Mouse (Mus musculus) ES-Bruce4 (cell line): ENCODE data around the gene Prune1. TPM values are rescaled to one million over a fixed set of nuclear protein-coding genes. Genes with fewer than 3 reads are reported as not detected.
A peak's percentile ranks its signal among the peaks of the same experiment; 100 is the strongest.

Source experiments
- H3K27ac ChIP-seq: 2 replicates; pipeline ENCODE4 v1.5.1; 2012; ENCODE audit warnings: low read length, inconsistent platforms; ENCODE audit not compliant: insufficient read depth
- H3K27me3 ChIP-seq: 2 replicates; pipeline ENCODE4 v1.6.1; 2012; ENCODE audit warnings: mild to moderate bottlenecking, low read length, inconsistent platforms; ENCODE audit not compliant: control insufficient read depth, poor library complexity, insufficient read depth, severe bottlenecking
- H3K36me3 ChIP-seq: 2 replicates; pipeline ENCODE4 v1.6.1; 2012; ENCODE audit warnings: inconsistent platforms, mild to moderate bottlenecking, low read length, moderate library complexity; ENCODE audit not compliant: control insufficient read depth, poor library complexity, insufficient read depth, severe bottlenecking
- H3K4me1 ChIP-seq: one replicate; pipeline ENCODE4 v1.8.1; 2011; ENCODE audit warnings: low read length; ENCODE audit not compliant: control insufficient read depth, insufficient read depth
- H3K4me3 ChIP-seq: 2 replicates; pipeline ENCODE4 v1.5.1; 2011; ENCODE audit warnings: low read depth, mild to moderate bottlenecking, low read length
- H3K9ac ChIP-seq: 2 replicates; pipeline ENCODE4 v1.6.1; 2012; ENCODE audit warnings: low read depth, mild to moderate bottlenecking, inconsistent platforms; ENCODE audit not compliant: poor library complexity, severe bottlenecking
- H3K9me3 ChIP-seq: replicated peaks from 2 replicates; pipeline ENCODE4 v1.6.1; 2012; ENCODE audit warnings: mild to moderate bottlenecking, low read length, inconsistent platforms; ENCODE audit not compliant: control insufficient read depth, poor library complexity, insufficient read depth, severe bottlenecking
- CTCF ChIP-seq: IDR thresholded peaks from one replicate; pipeline ENCODE4 v1.8.1; 2011; ENCODE audit warnings: low read depth, low read length
- EP300 ChIP-seq: IDR thresholded peaks from 2 replicates; pipeline ENCODE4 v1.6.1; 2011; ENCODE audit warnings: low read depth, low read length; ENCODE audit not compliant: insufficient read depth
- POLR2A ChIP-seq: IDR thresholded peaks from one replicate; pipeline ENCODE4 v1.8.1; 2011; ENCODE audit warnings: low read length; ENCODE audit not compliant: insufficient read depth
- polyA plus RNA-seq: library from polyadenylated mRNA; stranded (reverse); fragments of >200 nt; gene quantifications from 2 replicates; pipeline ENCODE4 v1.2.4, GENCODE M21; 2011; ENCODE audit warnings: low read depth; ENCODE audit not compliant: missing spikeins, insufficient read depth, insufficient read length

Gene Prune1
- polyA plus RNA-seq, 1 experiment: 43.9 TPM

- H3K27ac ChIP-seq: peak overlapping the region; percentile 64
- peaks cover 11% of the 10 kb centered on the region for H3K36me3 ChIP-seq
- TF ChIP-seq EP300 (peak; percentile 58; the same call in 1 of the 2 replicates), CTCF (no peak)
- H3K9me3 ChIP-seq: no peaks in the 10 kb centered on the region
- no peak overlapping the region for H3K4me3 ChIP-seq
- no peak overlapping the region for H3K9ac ChIP-seq
- no peaks in the 10 kb centered on the region for H3K27me3 ChIP-seq
- H3K4me1 ChIP-seq: peaks cover 8% of the 10 kb centered on the region
Observed at GRCm38 (mm10) chr3:95270766-95271364, 11.0 kb downstream of the Prune1 start.

DNA sequence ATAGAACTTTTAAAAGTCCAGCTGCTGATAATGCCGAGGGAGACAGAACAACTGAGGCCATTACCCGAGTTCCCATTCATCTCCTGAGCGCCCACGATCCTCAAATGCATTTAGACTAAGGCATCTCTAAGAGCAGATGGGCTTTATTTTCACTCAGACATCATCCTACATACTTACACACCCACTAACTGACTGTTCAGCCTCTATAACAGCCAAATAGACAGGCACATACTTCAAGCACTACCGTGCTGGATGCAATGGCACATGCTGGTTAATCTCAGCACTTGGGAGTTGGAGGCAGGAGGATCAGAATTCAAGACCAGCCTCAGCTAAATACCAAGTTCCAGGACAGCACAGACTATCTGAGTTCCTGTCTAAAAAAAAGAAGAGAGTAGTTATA is 12.1 kb downstream of the Prune1 start:
- H3K9me3 ChIP-seq: no peaks in the 10 kb centered on the region
- no peak overlapping the region for H3K4me3 ChIP-seq
- peaks cover 8% of the 10 kb centered on the region for H3K4me1 ChIP-seq
- no peak for TF ChIP-seq EP300
- no peak for TF ChIP-seq CTCF
- no peak for TF ChIP-seq POLR2A
- peak overlapping the region; percentile 55; the same call in 1 of the 2 replicates for H3K27ac ChIP-seq
- H3K36me3 ChIP-seq: peaks cover 11% of the 10 kb centered on the region
- H3K27me3 ChIP-seq: no peaks in the 10 kb centered on the region
- peak overlapping the region; percentile 29; the same call in 1 of the 2 replicates for H3K9ac ChIP-seq

DNA sequence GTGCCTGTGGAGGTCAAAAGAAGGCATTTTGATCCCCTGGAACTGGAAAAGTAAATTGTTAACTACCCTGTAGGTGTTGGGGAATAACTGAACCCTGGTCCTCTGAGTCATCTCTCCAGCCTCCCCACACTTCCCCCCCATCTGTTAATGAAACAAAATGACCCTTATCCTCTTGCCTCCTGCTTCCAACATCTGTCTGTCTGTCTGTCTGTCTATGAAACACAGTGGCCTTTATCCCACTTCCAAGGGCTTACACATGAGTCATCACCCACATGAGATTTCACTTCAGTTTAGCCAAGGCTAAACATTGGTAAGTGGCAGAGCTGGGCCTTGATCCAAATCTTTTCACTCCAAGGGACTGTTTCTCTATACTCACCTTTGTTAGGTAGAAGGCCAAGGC is 14.0 kb downstream of the Prune1 start:
- no peaks in the 10 kb centered on the region for H3K27me3 ChIP-seq
- H3K27ac ChIP-seq: no peak overlapping the region
- H3K4me3 ChIP-seq: no peak overlapping the region
- H3K4me1 ChIP-seq: peaks cover 8% of the 10 kb centered on the region
- peaks cover 14% of the 10 kb centered on the region for H3K36me3 ChIP-seq
- no peaks in the 10 kb centered on the region for H3K9me3 ChIP-seq
- TF ChIP-seq POLR2A (no peak), EP300 (no peak), CTCF (no peak)
- no peak overlapping the region for H3K9ac ChIP-seq

GRCm38 (mm10) chr3:95266052-95266451 is 15.8 kb downstream of the Prune1 start:
- H3K36me3 ChIP-seq: peaks cover 25% of the 10 kb centered on the region
- H3K9me3 ChIP-seq: no peaks in the 10 kb centered on the region
- H3K27me3 ChIP-seq: no peaks in the 10 kb centered on the region
- H3K9ac ChIP-seq: no peak overlapping the region
- H3K4me3 ChIP-seq: no peak overlapping the region
- H3K4me1 ChIP-seq: peaks cover 5% of the 10 kb centered on the region
- no peak overlapping the region for H3K27ac ChIP-seq
- TF ChIP-seq EP300: no peak
- no peak for TF ChIP-seq CTCF
- TF ChIP-seq POLR2A: no peak

DNA sequence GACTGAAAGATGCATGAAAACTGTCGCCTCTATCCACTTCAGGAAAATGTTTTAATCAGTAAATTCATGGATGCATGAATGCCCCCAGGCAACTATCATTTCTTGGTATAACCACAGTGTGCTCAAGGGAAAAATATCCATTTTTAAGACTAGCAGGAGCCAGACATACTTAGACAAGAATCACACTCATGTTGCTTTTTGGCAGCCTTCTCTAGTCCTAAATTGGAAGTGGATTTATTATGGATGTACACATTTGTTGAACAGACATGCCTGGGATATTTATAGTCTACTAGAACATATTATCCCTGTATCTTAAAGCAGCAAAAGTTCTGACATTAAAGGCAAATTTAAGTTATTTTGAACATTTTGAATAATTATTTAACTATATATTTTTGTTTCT is 17.2 kb downstream of the Prune1 start:
- H3K27me3 ChIP-seq: no peaks in the 10 kb centered on the region
- peaks cover 5% of the 10 kb centered on the region for H3K4me1 ChIP-seq
- no peak overlapping the region for H3K27ac ChIP-seq
- H3K4me3 ChIP-seq: no peak overlapping the region
- H3K9ac ChIP-seq: no peak overlapping the region
- TF ChIP-seq EP300 (no peak), CTCF (no peak), POLR2A (no peak)
- H3K36me3 ChIP-seq: peaks cover 34% of the 10 kb centered on the region
- no peaks in the 10 kb centered on the region for H3K9me3 ChIP-seq

- Histone ChIP-seq H3K36me3 (peaks cover 46% of the 10 kb centered on the region), H3K4me3 (no peak overlapping the region), H3K4me1 (no peaks in the 10 kb centered on the region), H3K27ac (no peak overlapping the region), H3K27me3 (no peaks in the 10 kb centered on the region), H3K9ac (no peak overlapping the region), H3K9me3 (no peaks in the 10 kb centered on the region)
- TF ChIP-seq POLR2A (no peak), CTCF (peak; percentile 83)
Observed at GRCm38 (mm10) chr3:95263089-95263739, 18.7 kb downstream of the Prune1 start.
